Mouse (Mus musculus) frontal cortex, postnatal 10 days (tissue): ENCODE measurements at regions not wholly inside any gene's neighbourhood (a gene's known extent, or its start where the extent isn't known, plus 50 kb on each side); places are given as distances from the start of the nearest gene placed in this dataset.

ENCODE experiments used
- DNase-seq, 2 experiments: peaks; one replicate each; pipeline ENCODE4 v3.0.0; 2022; ENCODE audit warnings: low spot score in 2 of 2, mixed read lengths in 1 of 2

DNA sequence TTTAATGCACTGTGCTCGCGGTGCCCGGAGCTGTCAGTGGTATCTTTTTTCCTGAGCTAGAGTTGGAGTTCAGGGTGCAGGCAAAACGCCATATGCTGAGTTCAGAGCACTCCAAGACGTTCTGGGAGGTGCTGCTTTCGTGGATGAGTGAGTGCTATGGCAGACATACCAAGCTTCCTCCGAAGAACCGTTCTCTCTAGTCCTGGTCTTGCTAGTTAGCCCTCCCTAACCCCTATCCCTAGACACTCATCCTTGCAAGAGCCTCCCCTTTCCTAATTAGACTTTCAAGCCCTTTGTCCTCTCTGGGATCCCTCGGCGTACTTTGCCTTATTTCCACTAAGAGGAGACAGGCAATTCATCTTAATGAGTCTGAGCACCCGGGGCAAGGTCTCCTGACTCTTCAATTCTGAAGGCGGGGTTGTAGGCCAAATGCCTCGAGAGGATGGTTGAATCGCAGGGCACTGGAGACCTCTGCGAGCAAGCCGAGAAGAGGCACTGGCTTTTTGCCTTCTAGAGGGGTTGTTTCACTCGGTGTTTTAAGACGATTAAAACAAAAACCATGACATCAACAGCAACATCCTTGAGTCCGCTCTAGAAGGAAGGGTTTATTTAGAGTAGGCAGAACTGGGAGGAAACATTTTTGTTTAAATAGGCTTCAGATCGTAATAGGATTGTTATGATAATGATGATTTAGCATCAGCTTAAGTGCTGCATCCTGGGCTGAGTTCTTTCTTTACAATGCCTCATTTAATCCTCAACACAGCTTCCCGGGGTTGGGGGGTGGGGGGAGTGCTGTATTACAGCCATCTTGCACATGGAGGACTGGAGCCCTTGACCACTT is 243.6 kb downstream of the Ndfip2 start:
- DNase-seq, result no peak

DNA sequence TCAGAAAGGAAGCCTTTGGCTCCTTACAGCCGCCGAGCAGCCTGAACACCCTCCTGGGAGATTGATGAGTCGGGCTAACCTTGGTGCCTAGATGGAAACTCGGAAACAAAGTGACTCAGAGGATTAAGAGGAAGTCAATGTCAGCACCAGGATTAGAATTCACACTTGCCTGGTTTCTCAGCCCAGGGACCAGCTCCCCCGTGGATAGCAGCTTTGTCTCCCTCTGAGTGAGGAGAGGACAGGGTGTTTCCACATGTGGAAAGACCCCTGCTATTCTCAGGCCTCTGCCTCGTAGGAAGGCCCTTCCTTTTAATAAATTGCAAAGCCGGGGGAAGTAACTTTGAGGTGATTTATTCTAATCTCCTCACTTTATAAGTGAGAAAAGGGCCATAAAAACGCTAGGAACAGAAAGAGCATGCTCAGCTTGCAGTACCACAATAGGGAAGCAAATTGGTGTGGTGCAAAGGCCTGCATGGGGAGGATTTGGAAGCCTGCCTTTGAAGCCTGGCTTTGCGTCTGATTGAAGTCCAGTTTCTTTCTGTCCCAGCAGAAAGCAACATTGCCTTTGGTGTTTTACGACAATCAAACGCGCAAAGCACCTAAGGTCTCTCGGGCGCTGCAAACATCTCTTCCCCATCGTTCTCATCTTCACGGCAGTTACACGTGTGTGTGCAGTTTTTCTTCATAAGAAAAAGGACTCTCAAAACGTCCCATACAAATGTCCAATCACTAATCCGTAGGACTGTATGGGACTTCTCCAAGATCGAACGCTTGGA is 242.8 kb downstream of the Ndfip2 start:
- no peak for DNase-seq

DNA sequence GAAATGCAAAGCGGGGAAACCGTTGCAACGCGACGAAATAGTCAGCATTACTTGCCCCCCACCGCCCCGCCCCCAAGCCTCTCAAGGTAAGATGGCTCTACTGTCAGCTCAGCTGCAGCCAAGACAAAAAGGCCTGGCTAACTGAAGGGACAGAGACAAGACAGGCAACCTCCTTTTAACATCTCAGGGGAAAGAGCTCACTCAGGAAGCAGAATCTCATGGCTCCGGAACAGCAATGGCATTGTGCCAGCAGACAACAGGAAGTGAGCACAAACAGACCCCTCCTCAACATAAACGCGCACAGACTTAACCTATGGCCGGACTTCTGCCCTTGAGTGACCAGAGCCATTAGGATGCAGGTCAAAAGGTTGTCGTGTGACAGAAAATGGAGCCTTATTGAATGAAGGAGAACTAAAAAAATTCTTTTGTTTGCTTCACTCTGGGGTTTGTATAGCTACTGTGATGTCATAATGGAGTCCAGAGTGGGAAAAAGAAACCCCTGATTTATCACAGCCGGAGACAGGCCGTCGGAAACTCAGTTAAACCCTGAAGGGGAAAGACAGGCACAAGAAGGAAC is 241.0 kb downstream of the Ndfip2 start:
- no peak for DNase-seq

DNA sequence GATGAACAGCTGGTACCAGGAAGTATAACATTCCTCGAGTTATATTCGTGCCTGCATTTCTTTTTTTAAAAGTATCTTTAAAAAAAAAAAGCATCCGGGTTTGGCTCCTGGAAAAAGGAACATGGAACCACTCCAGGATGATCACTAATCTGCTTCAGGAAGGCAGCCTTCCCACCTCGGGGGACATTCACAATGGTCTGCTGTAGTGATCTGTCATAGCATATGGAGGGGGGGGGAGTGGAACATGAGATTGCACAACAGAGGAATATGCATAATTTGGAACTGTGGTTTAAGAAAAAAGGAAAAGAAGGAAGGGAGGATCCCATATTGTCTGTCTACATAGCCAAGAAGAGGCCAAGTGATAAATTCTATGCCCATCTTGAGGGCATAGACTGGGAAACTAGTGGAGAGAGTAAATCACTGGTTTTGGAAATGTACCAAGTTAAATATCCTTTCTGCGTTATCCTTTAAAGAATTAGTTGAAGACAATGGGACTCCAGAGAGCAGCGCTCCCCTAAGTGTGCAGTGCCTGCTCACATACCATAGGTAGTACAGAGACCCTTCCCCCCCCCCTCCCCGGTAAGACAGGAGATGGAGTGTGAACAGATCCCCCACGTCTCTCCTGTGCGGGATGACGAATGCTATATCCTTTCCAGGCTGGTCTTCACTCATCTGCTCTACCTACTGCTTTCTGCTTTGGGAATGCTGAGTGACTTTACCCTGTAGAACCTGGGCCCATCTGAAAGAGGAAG is 240.0 kb downstream of the Ndfip2 start:
- DNase-seq, result no peak

DNA sequence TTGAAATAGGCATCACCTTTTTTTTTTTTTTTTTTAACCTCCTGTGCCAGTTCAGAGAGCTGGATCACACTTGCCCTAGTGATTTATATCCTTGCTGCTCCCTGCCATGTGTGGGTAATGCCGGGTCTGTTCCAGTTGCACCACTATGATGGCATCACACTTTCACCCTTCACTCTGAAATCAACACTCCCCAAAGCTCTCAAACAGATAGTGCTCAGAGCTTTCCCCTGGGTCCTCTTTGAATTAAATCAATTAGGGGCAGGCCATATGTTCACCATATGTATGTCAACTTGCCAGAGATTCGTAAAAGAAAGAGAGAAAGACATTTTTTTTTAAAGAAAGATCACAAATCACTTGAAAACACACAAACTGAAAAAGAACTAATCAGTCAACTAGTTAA is 236.8 kb downstream of the Ndfip2 start:
- DNase-seq, result no peak

DNA sequence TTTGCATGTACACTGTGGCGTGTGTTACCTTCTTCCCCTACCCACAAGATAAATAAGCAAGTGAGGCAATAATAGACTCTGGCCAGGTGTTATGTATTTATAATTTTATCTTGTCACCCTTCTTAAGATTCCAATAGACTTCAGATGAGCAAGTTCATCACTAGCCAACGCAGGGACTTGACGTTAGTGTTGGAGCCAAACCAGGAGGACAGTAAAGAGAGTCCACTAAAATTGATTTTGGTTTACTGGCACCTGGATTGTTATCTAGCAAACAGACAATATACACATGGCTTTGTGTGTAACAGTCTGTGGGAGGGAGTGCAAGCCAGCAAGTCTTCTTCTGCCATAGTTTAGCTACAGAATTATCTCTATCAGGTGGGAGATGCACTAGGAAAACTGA is 236.0 kb downstream of the Ndfip2 start:
- no peak for DNase-seq

DNA sequence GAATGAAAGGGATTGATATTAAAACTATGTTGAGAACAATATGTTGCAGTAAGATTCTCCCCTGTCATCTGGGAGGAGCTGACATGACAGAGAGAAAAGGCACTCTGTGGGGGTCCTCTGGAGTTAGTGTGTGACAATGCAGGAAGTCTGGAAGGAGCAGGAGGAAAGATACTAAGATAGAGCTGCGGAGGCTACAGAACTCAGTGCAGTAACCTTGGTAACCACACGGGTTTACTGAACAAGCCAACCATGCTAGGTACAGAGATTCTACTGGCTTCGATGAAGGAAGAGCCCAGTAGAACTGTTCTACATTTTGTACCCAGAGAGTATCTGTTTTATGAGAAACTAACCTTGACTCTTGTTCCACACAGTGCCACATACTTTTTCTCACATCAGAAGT is 231.8 kb downstream of the Ndfip2 start:
- no peak for DNase-seq

DNA sequence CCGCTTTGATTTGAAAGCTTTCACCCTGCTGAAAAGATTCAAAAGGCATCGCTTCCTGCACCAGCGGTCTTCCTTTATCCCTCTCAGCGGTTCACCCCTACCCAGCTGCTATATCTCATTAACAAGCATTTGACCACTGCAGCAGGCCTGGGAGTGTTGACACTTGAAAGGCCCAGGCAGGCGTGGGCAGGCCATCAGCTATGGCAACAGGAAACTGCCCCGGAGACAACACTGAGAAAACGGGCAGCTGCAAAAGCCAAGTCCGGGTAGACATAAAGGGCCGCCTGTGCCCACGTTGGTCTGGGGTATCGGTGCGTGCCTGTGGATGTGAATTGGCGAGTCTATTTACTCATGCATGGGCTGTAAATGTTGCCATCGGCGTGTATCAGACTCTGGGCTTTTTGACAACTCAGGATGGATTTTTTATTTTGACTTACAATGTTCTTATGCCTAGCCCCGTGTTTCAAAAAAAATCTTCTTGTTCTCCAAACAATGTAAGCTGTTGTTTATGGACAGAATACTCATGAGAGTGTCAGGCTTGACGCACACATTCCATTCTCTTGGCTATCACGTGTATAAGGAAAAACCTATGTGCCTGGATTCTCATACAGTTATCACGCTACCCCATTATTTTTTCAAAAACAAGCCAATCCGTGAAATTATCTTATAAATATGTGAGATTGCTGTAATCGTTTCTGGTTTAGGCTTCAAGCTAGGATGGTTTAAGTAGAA is 225.1 kb downstream of the Ndfip2 start:
- DNase-seq, result peak; percentile 60 to 61

DNA sequence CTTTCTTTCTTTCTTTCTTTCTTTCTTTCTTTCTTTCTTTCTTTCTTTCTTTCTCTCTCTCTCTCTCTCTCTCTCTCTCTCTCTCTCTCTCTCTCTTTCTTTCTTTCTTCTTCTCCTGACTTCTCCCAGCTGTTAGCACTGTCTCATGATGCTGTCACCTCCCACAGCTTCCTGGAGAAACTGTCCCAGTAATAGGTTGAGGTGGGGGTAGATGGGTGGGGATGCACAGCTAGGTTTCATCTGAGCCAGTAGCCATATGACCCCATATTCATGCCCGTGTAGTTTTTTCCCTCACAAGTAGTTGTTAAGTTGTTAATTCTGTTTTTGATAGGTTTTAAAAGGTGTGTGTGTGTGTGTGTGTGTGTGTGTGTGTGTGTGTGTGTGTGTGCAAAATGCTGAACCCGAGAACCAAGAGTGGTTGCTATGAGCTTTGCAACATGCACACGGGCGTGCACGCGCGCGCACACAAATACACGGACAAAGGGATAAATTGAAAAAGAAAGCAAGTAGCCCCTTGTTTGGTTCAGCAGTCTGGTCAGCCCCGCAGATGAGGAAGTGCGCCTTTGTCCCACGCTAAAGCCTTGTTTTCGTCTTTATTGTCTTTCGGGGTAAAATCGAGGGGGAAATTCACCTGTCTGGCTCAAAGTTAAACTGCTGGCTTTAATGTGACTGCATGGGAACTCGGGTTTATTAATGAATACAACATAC is 224.4 kb downstream of the Ndfip2 start:
- no peak for DNase-seq

DNA sequence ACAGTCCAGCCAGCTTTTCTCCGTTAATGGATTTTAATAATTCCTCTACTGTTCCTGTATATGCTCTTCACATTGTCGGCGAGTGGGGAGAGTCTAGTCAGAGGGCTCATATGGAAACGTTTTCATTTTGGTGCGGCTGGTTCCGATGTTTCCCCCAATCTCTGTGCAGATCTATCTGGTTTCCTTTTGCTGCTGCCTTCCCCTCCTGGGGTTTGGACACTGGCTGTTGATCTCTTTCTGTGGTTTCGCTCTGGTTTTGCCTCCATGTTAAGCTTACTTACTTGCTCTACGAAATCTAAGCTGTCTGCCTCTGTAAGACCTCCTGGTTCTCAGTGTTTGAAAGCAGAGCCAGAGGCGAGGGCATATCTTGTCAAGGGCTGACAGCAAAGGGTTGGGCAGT is 221.7 kb downstream of the Ndfip2 start:
- no peak for DNase-seq

DNA sequence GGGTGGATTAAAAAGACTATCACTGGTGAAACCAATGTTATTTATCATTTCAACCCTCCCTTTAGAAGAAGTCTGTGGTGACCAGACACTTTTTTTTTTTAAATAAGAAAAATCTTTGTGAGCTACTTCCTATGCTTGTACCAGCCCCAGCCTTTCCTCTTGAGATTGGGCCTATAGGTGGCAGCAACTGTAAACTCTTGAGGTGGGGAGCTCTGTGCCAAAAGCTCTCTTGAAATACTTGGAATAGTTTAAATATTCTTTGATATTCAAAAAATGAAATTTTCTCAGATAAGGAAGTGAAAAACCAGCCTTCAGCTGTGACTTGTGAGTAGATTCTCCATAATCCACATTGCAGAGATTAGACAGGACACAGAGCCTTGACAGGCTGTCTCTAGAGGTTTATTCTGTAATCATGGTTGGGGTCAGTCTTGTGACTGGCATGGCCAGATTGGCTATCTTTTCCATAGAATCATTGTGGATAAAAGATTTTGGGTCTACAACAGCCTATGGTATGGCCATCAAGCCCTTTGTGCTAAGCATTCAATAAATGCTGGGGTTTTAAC is 216.7 kb downstream of the Ndfip2 start:
- DNase-seq, result peak in 1 of 2 experiments; percentile 36

DNA sequence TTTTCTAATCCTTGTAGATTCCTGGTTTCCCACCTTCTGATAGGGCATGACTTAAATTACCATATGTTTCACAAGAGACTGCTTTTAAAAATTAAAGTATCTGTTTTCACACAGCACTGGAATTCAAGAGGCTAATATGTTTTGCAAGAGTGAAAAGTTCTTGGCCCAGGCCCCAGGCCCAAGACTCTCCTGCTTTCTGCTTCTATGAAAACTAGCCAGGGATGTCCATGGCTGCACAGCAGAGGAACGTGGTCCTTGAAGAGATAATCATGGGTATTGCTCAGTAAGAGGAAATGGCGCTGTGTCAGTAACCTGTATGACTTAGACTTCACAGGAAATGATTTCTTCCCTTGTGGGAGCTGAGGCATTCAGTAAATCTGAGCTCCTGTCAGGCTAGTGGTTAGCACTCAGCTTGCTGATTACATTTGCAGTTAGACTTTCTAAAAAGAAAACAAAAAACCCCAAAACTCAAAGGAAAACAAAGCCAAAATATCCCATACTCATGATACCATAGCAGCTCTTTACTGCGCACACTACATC is 190.6 kb downstream of the Ndfip2 start:
- no peak for DNase-seq

DNA sequence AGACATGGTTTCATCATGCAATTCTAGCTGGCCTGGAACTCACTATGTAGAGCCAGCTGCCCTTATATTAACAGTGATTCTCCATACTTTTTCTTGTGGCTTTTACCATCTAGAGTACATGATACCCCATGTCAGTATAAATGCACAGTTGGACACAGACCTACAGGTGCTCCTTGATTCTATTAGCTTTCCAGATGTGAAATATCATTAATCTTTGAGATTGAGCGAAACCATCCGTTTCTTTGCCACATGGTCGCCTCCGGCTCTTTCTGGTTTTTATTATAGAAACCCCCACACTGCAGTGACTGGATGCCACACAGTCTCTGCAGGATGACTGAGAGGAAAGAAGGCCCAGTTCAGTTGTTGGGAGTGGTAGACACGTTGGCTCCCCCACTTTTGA is 188.7 kb downstream of the Ndfip2 start:
- no peak for DNase-seq

DNA sequence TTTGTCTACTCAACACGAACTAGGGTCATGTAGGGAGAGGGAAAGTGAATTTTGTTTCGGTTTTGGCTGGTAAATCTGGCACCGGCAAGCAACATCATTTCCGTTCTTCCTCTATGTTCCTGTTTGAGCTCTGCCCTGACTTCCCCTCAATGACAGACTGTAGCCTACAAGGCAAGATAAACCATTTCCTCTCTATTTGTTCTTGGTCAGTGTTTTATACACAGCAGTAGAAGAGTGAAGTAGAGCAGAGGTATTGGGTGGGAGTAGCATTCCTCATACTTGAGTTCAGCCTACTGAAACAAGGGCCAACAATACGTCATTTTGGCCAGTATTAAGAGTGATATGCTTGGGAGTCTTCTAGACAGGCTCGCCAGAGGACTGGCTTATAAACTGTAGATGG is 177.0 kb downstream of the Ndfip2 start:
- DNase-seq, result no peak

DNA sequence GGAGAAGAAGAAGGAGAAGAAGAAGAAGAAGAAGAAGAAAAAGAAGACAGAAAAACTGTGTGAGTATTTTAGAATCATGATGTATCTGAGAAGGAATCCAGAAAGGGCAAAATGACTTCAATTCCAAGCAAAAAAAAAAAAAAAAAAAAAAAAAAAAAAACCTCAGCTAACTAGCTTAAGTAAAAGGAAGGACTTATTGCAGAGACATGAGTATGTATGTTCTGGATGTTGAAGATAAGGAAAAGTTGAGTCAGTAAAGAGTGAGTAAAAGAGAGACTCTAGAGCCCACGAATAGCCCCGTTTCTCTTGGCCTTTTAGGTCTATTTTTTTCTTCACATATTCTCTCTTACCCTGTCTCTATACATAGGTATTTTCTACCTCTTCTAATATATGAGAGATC is 175.1 kb downstream of the Ndfip2 start:
- DNase-seq, result no peak

DNA sequence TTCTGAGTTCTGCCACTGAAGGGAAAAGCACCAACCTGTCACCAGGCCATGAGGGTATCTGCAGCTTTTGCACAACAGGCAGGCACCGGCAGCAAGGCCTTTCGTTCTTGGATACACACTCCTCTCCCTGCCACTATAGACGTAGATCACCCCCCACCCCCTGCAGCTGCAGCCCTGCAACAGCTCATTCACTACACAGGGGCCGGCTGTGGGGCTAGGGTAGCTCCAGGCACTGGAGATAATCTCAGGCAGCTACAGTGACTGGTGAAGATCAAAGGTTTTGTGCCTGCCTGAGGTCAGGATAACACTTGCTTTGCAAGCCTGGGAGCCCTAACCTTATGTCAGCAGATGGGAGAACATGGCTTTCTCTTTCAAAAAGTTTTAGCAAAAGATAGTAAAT is 174.3 kb downstream of the Ndfip2 start:
- no peak for DNase-seq

DNA sequence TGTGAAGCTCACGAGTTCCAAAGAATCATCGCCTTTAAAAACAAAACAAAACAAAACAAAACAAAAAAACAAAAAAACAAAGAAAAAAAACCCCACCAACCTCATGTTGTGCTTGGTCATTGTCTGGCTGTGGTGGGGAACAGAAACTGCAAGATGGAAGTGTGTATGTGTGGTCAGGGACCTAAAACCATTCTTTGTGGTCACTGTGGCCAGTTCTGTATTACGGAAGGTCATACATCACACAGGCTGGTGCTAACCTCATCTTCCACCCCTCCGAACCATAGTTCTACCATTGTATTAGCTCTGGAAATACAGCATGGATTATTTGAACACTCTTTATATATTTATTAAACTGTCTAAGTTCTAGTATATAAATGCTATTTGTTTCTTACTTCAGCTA is 173.2 kb downstream of the Ndfip2 start:
- no peak for DNase-seq

DNA sequence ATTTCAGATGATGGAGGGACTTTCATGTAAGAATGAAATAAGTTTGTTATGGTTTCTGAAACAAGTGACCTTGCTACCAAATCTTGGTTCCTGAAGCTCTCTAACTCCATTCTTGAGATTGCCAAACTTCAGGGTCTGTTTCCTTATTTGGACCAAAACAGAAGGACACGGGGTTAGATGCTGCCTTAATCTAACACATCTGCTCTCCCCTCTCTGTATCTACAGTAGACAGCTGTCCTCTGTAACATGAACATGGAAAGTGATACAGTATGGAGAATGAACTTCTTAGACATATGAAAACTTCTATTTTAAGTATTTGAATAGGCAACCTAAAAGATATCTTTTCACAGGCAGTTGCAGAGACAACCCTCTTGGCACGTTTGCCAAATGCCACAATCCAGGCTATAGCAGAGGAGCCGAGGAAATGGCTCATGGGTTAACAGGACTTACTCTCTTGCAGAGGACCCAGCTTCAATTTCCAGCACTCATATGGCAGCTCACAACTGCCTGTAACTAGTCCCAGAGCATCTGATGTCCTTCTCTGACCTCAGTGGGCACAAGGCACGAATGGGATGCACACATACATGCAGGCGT is 171.4 kb downstream of the Ndfip2 start:
- no peak for DNase-seq

DNA sequence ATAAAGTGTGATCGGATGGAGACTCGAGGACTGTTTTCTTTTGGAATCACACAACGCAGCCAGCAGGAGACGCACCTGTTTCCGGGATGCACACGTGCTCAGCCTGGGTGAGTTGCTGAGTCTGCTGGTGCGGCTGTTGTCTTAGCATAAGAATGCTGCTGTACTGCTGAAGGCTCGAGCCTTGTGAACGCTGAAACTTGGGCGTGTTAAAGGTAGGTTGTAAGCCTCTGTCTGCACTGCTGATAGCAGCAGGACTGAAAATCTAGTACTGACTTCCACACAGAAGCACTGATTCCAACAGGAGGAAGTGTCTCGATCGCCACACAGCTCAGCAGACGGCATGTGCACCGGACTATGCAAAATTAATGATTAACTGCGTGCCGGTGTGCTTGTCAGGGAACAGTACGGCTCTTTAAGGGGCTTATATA is 169.1 kb downstream of the Ndfip2 start:
- DNase-seq, result peak in 1 of 2 experiments; percentile 16
